Mouse (Mus musculus) cerebellum, adult 2 months (tissue): Measurements from ENCODE around the gene Vill.

Source experiments
- CTCF ChIP-seq: fragments of 200-500 bp; IDR thresholded peaks from 2 replicates; pipeline ENCODE4 v1.5.1; 2011; ENCODE audit warnings: low read depth, mild to moderate bottlenecking, control low read depth, low read length, moderate library complexity, borderline replicate concordance; ENCODE audit not compliant: insufficient read depth
- POLR2A ChIP-seq: fragments of 200-500 bp; IDR thresholded peaks from 2 replicates; pipeline ENCODE4 v1.6.1; 2011; ENCODE audit warnings: low read length, control low read depth, borderline replicate concordance; ENCODE audit not compliant: insufficient read depth

DNA sequence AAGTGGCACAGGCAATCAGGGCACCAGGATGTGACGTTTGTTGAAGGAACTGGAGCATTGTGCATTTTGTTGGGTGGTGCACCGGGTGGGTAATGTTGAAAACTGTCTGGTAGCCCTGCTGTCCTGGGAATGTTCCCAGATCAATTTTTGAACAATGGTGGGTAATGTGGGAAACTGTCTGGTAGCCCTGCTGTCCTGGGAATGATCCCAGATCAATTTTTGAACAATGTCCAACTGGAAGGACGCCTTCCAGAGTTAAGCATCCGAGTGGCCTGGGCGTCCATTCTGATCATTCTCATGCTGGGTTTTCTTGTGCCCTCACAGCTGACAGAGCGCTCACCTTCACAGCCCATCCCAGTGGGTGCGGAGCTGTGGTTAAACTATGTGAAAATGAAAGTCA is 25.2 kb upstream of the Vill start:
- TF ChIP-seq CTCF (no peak), POLR2A (no peak)
